Mouse (Mus musculus) cerebellum, adult 11-12 months (tissue): ENCODE data around the gene Clec3b.

Experiments used
- DNase-seq: peaks from one replicate; pipeline ENCODE4 v3.0.0; 2022

Gene Clec3b

GRCm38 (mm10) chr9:123150241-123151020, at the start of gene Clec3b:
TSS of gene Clec3b (plus strand) at chr9:123150946.
- peak; percentile 25 for DNase-seq

GRCm38 (mm10) chr9:123103425-123103824, 47.3 kb upstream of the Clec3b start:
- DNase-seq, result no peak

- DNase-seq, result no peak
Measured at GRCm38 (mm10) chr9:123104362-123104761, 46.4 kb upstream of the Clec3b start.

- DNase-seq, result no peak
Measured at GRCm38 (mm10) chr9:123107186-123107585, 43.6 kb upstream of the Clec3b start.

GRCm38 (mm10) chr9:123109188-123109587, 41.6 kb upstream of the Clec3b start:
- no peak for DNase-seq

GRCm38 (mm10) chr9:123111751-123112221, 39.0 kb upstream of the Clec3b start:
- DNase-seq, result no peak

- peak; percentile 90 for DNase-seq
Measured at GRCm38 (mm10) chr9:123112805-123113521, 37.8 kb upstream of the Clec3b start, which contains the start of the genes Zdhhc3 and Exosc7. TSS of gene Zdhhc3 (minus strand) at chr9:123113205. TSS of gene Exosc7 (plus strand) at chr9:123113215.

- peak; percentile 14 for DNase-seq
Measured at GRCm38 (mm10) chr9:123113931-123114330, 36.8 kb upstream of the Clec3b start.

GRCm38 (mm10) chr9:123115566-123115965, 35.2 kb upstream of the Clec3b start:
- no peak for DNase-seq

GRCm38 (mm10) chr9:123123017-123123416, 27.7 kb upstream of the Clec3b start:
- DNase-seq, result no peak

- DNase-seq, result no peak
Measured at GRCm38 (mm10) chr9:123123571-123124412, 27.0 kb upstream of the Clec3b start.

GRCm38 (mm10) chr9:123124413-123124981, 26.2 kb upstream of the Clec3b start:
- DNase-seq, result no peak

- no peak for DNase-seq
Measured at GRCm38 (mm10) chr9:123127663-123128062, 23.1 kb upstream of the Clec3b start.

- no peak for DNase-seq
Measured at GRCm38 (mm10) chr9:123132994-123133393, 17.8 kb upstream of the Clec3b start.

- no peak for DNase-seq
Measured at GRCm38 (mm10) chr9:123136953-123137682, 13.6 kb upstream of the Clec3b start.

GRCm38 (mm10) chr9:123138891-123139474, 11.8 kb upstream of the Clec3b start:
- no peak for DNase-seq

- DNase-seq, result no peak
Measured at GRCm38 (mm10) chr9:123139887-123140614, 10.7 kb upstream of the Clec3b start.

- no peak for DNase-seq
Measured at GRCm38 (mm10) chr9:123148430-123148829, 2.3 kb upstream of the Clec3b start.

GRCm38 (mm10) chr9:123151561-123151960, 815 bp downstream of the Clec3b start:
- no peak for DNase-seq

- DNase-seq, result no peak
Measured at GRCm38 (mm10) chr9:123152026-123152425, 1.3 kb downstream of the Clec3b start.

- no peak for DNase-seq
Measured at GRCm38 (mm10) chr9:123153121-123153520, 2.4 kb downstream of the Clec3b start.
